Mouse (Mus musculus) heart, postnatal 0 days (tissue): ENCODE results near the gene Zmynd19.

Experiments used
- CTCF ChIP-seq: IDR thresholded peaks from 2 replicates; pipeline ENCODE4 v1.5.1; 2016; ENCODE audit warnings: antibody characterized with exemption, control low read depth, low read depth
- EP300 ChIP-seq: IDR thresholded peaks from 2 replicates; pipeline ENCODE4 v1.6.1; 2016; ENCODE audit warnings: antibody characterized with exemption, low read depth

DNA sequence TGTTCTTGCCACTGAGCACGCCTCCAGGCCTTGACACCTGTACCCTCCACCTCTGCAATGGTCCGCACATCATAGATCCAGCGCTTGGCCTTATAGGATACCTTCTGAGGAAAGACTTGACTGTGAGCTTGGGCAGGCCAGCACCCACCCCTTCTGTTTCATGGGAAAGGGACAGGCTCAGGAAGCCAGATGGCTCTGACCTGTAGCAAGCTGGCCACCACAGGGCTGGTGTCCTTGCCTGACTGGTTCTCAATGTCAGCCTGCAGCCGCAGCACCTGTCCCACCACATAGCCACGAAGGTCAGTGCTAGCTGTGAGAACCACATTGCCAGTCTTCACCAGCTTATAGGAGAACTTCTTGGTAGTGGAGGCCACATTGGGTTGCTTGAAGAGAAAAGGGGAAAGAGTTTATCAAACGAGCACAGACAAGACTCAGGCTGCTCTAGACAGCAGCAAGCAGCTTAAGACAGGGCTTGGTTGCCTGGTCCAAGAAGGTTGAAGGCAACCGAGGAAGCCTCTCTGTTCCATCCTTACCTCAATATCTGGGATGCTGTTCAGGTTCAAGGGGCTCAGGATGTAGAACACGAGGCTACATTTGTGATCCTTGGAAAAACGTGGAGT lies 23.1 kb upstream of the Zmynd19 start:
- TF ChIP-seq CTCF (no peak), EP300 (no peak)
